ENCODE assay signal across 11 mouse cellular contexts in the genomic region with DNA sequence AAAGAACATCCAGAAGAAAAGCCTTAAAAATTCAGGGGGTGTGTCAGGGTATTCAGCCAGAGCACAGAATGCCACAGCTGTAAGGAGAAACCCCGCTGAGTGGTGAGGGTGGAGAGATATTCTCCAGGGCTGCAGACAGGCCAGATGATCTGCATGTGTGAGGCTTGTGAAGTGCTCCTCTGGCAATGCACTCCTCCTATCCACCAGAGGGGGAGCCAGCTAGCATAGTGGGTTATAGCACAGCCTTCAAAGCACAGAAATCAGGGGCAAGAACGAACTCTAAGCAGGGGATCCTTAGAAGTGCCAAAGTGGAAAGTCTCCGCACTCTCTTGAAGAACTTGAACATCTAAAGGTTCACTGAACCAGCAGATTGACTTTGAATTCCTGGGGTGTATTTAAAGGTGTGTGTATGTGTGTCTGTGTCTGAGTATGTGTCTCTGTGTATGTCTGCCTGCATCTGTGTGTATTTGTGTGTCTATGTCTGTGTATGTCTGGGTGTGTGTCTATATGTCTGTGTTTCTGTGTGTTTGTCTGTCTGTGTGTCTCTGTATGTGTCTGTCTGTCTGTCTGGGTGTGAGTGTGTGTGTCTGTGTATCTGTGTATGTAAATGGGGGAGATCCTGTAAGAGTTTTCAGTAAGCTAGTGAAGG. TPM values are rescaled to one million over a fixed set of nuclear protein-coding genes. Genes with fewer than 3 reads are reported as not detected.
A peak's percentile ranks its signal among the peaks of the same experiment; 100 is the strongest.
DNase-seq lines count a peak whose midpoint lies in the region; ATAC-seq and TF ChIP-seq lines count a peak whose summit lies in the region.
"Had no signal": no experiment of that assay in that cellular context is flagged by ENCODE, and none has a peak within 500 bp of the region (broad histone marks: within the 10 kb centered on the region; RNA-seq: fewer than 3 reads in every experiment).

No protein-coding gene starts in this region.

- no peaks in the 10 kb centered on the region for H3K27me3 ChIP-seq in forebrain, embryonic 11.5 days (ENCODE audit: control insufficient read depth, insufficient read depth, low read length)
- no peaks in the 10 kb centered on the region for H3K27me3 ChIP-seq in forebrain, embryonic 15.5 days
- H3K27me3 ChIP-seq: embryonic facial prominence, embryonic 12.5 days had no signal

- no peak overlapping the region for H3K27ac ChIP-seq in forebrain, embryonic 11.5 days (ENCODE audit: low read depth, low read length)
- H3K27ac ChIP-seq in forebrain, embryonic 15.5 days (replicated peaks) = no peak overlapping the region
- H3K27ac ChIP-seq: embryonic facial prominence, embryonic 12.5 days had no signal

- H3K4me2 ChIP-seq in forebrain, embryonic 11.5 days (ENCODE audit: low read depth, low read length, severe bottlenecking) = no peak overlapping the region
- no peak overlapping the region for H3K4me2 ChIP-seq in forebrain, embryonic 15.5 days (replicated peaks)
- H3K4me2 ChIP-seq: embryonic facial prominence, embryonic 12.5 days had no signal

- DNase-seq in forebrain, embryonic 11.5 days (ENCODE audit: low spot score) = peak; percentile 50
- DNase-seq in lung, adult 2 months = no peak
- DNase-seq in lung, postnatal 36 days = no peak
- peak; percentile 33 for DNase-seq in brain, embryonic 14.5 days (ENCODE audit: low read depth)
- DNase-seq in adrenal gland, postnatal 10 days = no peak
- DNase-seq in urinary bladder, postnatal 36 days (ENCODE audit: low spot score in 2 of 2) = no peak
- DNase-seq: kidney, postnatal 14 days; lung, postnatal 14 days had no signal

- H3K9me3 ChIP-seq in forebrain, embryonic 11.5 days (ENCODE audit: control insufficient read depth, low read length) = no peaks in the 10 kb centered on the region
- H3K9me3 ChIP-seq in forebrain, embryonic 15.5 days = no peaks in the 10 kb centered on the region
- H3K9me3 ChIP-seq: embryonic facial prominence, embryonic 12.5 days had no signal

- no peak overlapping the region for H3K9ac ChIP-seq in forebrain, embryonic 11.5 days (ENCODE audit: low read length)
- H3K9ac ChIP-seq in forebrain, embryonic 15.5 days (replicated peaks) = no peak overlapping the region
- H3K9ac ChIP-seq: embryonic facial prominence, embryonic 12.5 days had no signal

- peak; percentile 76 for ATAC-seq in forebrain, embryonic 11.5 days (replicated peaks; ENCODE audit: low FRiP score)
- no peak for ATAC-seq in forebrain, embryonic 15.5 days (replicated peaks)
- ATAC-seq in megakaryocyte-erythroid progenitor cell, adult 5-6 weeks (replicated peaks; ENCODE audit: low FRiP score, low TSS enrichment, poor library complexity, severe bottlenecking) = 0 out of 2 replicates have a peak, but pooled peaks have one; percentile 65

- 0 out of 2 replicates have a peak, but pooled peaks have one; percentile 34 for TF ChIP-seq CTCF in lung, adult 2 months (IDR thresholded peaks at IDR 0.05; ENCODE audit: insufficient read depth, low read length)
- peak; percentile 51; the same call in 1 of the 2 replicates for TF ChIP-seq CTCF in brain, embryonic 14.5 days (IDR thresholded peaks at IDR 0.05; ENCODE audit: borderline replicate concordance, extremely low read depth, insufficient read depth, insufficient read length)

- no peaks in the 10 kb centered on the region for H3K36me3 ChIP-seq in forebrain, embryonic 11.5 days (ENCODE audit: control insufficient read depth, insufficient read depth, low read length)
- H3K36me3 ChIP-seq in forebrain, embryonic 15.5 days = no peaks in the 10 kb centered on the region
- H3K36me3 ChIP-seq: embryonic facial prominence, embryonic 12.5 days had no signal

- 37% methylated on average over 3 of the region's 3 CpGs for WGBS in forebrain, embryonic 11.5 days
- WGBS in forebrain, embryonic 15.5 days = 32% methylated on average over 3 of the region's 3 CpGs
- WGBS in lung, adult 2 months = 44% methylated on average over 3 of the region's 3 CpGs

- H3K4me3 ChIP-seq in forebrain, embryonic 11.5 days (ENCODE audit: low read depth, low read length) = no peak overlapping the region
- H3K4me3 ChIP-seq in forebrain, embryonic 15.5 days = no peak overlapping the region
- no peak overlapping the region for H3K4me3 ChIP-seq in lung, adult 2 months (replicated peaks; ENCODE audit: extremely low read depth, low read depth, low read length)
- H3K4me3 ChIP-seq: embryonic facial prominence, embryonic 12.5 days had no signal

- TF ChIP-seq POLR2A in lung, adult 2 months (IDR thresholded peaks at IDR 0.05; ENCODE audit: borderline replicate concordance, extremely low read depth, low read depth, low read length) = no peak
- no peak for TF ChIP-seq POLR2A in brain, embryonic 14.5 days (IDR thresholded peaks at IDR 0.05; ENCODE audit: borderline replicate concordance, extremely low read depth, insufficient read depth, insufficient read length, poor library complexity, severe bottlenecking)

- no peaks in the 10 kb centered on the region for H3K4me1 ChIP-seq in forebrain, embryonic 11.5 days (replicated peaks; ENCODE audit: control insufficient read depth, insufficient read depth, low read length)
- no peaks in the 10 kb centered on the region for H3K4me1 ChIP-seq in forebrain, embryonic 15.5 days
- no peaks in the 10 kb centered on the region for H3K4me1 ChIP-seq in lung, adult 2 months (ENCODE audit: control insufficient read depth, insufficient read depth, low read length)
- H3K4me1 ChIP-seq: embryonic facial prominence, embryonic 12.5 days had no signal

RNA-seq across cellular contexts. Expression of a gene that starts 11.3 kb away (rescaled TPM):
- 7.9 and 8.9 TPM in 2 replicates for polyA plus RNA-seq in forebrain, embryonic 11.5 days (2014; fragmentation: Nextera tagmentation; extraction: Ambion mirVana)
- polyA plus RNA-seq in forebrain, embryonic 15.5 days (2015; fragmentation: Nextera tagmentation; extraction: Ambion mirVana) = 11.1 and 11.8 TPM in 2 replicates
- 22.3 and 30.7 TPM in 2 replicates for polyA plus RNA-seq in lung, adult 2 months (2012; rRNA removed)
- 12.0 and 12.4 TPM in 2 replicates for polyA plus RNA-seq in brain, embryonic 14.5 days (2012; rRNA removed)
- total RNA-seq in megakaryocyte-erythroid progenitor cell, adult 5-6 weeks (2014; fragmentation: Nextera tagmentation) = 1.2 TPM in 1 of 2 replicates, not detected in the other
- total RNA-seq in megakaryocyte-erythroid progenitor cell, adult 5-6 weeks (2017) = 0.84 and 1.8 TPM in 2 replicates
- total RNA-seq in adrenal gland, postnatal 10 days (2021) = 10 to 100 TPM; 14.8 to 16.6 TPM

RNA-seq across cellular contexts. Expression of a gene that starts 20.2 kb away (rescaled TPM):
- 26.3 and 28.7 TPM in 2 replicates for polyA plus RNA-seq in forebrain, embryonic 11.5 days (2014; fragmentation: Nextera tagmentation; extraction: Ambion mirVana)
- 20.4 TPM in 2 replicates for polyA plus RNA-seq in forebrain, embryonic 15.5 days (2015; fragmentation: Nextera tagmentation; extraction: Ambion mirVana)
- polyA plus RNA-seq in lung, adult 2 months (2012; rRNA removed) = 0.58 and 1.1 TPM in 2 replicates
- polyA plus RNA-seq in brain, embryonic 14.5 days (2012; rRNA removed) = 13.8 and 21.7 TPM in 2 replicates
- not detected in 2 replicates for total RNA-seq in megakaryocyte-erythroid progenitor cell, adult 5-6 weeks (2014; fragmentation: Nextera tagmentation)
- total RNA-seq in megakaryocyte-erythroid progenitor cell, adult 5-6 weeks (2017) = not detected in 2 replicates
- 1 to 10 TPM; 5.0 to 6.0 TPM for total RNA-seq in adrenal gland, postnatal 10 days (2021)

Comparison
In these comparisons a context has a peak if more than half of its experiments do, and no peak if none do; other contexts are left out.
1. DNase-seq: peak in forebrain, embryonic 11.5 days (single experiment) and brain, embryonic 14.5 days (single experiment); none in lung, adult 2 months (single experiment), lung, postnatal 36 days (single experiment), adrenal gland, postnatal 10 days (single experiment) and urinary bladder, postnatal 36 days (0 of 2).